Mouse (Mus musculus): Measurements from ENCODE around the gene Rpp38. TPM values are rescaled to one million over a fixed set of nuclear protein-coding genes. Genes with fewer than 3 reads are reported as not detected.

The Rpp38 gene
- polyA plus RNA-seq, 1 experiment, result 11.3 TPM

GRCm38 (mm10) chr2:3292170-3292569 lies 40.3 kb downstream of the Rpp38 start:
- Histone ChIP-seq H3K4me3 (no peak overlapping the region), H3K36me3 (ENCODE audit: control insufficient read depth, insufficient read depth) (no peaks in the 10 kb centered on the region), H3K4me2 (ENCODE audit: low read depth) (no peak overlapping the region), H3K27me3 (ENCODE audit: control insufficient read depth, insufficient read depth, insufficient read length) (no peaks in the 10 kb centered on the region), H3K79me2 (ENCODE audit: control insufficient read depth, insufficient read depth) (peaks cover 99% of the 10 kb centered on the region), H3ac (ENCODE audit: control insufficient read depth, insufficient read length) (no peak overlapping the region)
- no peak for TF ChIP-seq REST (IDR thresholded peaks at IDR 0.05; ENCODE audit: insufficient read depth, insufficient read length)
- TF ChIP-seq MYOG (IDR thresholded peaks at IDR 0.05; ENCODE audit: control insufficient read depth in 1 of 3, insufficient read depth in 1 of 3, insufficient read length in 2 of 3, low read depth in 2 of 3), result no peak
- no peak for TF ChIP-seq POLR2A (IDR thresholded peaks at IDR 0.05; ENCODE audit: insufficient read length, low read depth)
- no peak for TF ChIP-seq MAX (IDR thresholded peaks at IDR 0.05; ENCODE audit: low read depth)
- no peak for TF ChIP-seq SRF (IDR thresholded peaks at IDR 0.05; ENCODE audit: control insufficient read depth, insufficient read length, low read depth)
- TF ChIP-seq USF1 (IDR thresholded peaks at IDR 0.05; ENCODE audit: low read depth), result no peak
- TF ChIP-seq TCF12 (IDR thresholded peaks at IDR 0.05; ENCODE audit: insufficient read depth, poor library complexity, severe bottlenecking), result no peak
- TF ChIP-seq TCF3 (IDR thresholded peaks at IDR 0.05; ENCODE audit: insufficient read length, low read depth), result no peak
- TF ChIP-seq CEBPB (IDR thresholded peaks at IDR 0.05; ENCODE audit: insufficient read depth, poor library complexity, severe bottlenecking), result no peak
- no peak for TF ChIP-seq POLR2AphosphoS2 (IDR thresholded peaks at IDR 0.05; ENCODE audit: insufficient read length, low read depth)
- no peak for TF ChIP-seq E2F4 (IDR thresholded peaks at IDR 0.05; ENCODE audit: insufficient read depth)
- no peak for TF ChIP-seq MYOD1 (IDR thresholded peaks at IDR 0.05; ENCODE audit: control insufficient read depth in 1 of 3, insufficient read length in 2 of 3, low read depth in 2 of 3)

- Histone ChIP-seq H3K27me3 (ENCODE audit: control insufficient read depth, insufficient read depth, insufficient read length) (no peaks in the 10 kb centered on the region), H3K79me2 (ENCODE audit: control insufficient read depth, insufficient read depth) (peaks cover 97% of the 10 kb centered on the region), H3K4me3 (no peak overlapping the region), H3K36me3 (ENCODE audit: control insufficient read depth, insufficient read depth) (no peaks in the 10 kb centered on the region), H3K4me2 (ENCODE audit: low read depth) (no peak overlapping the region), H3ac (ENCODE audit: control insufficient read depth, insufficient read length) (no peak overlapping the region)
- TF ChIP-seq MYOG (IDR thresholded peaks at IDR 0.05; ENCODE audit: control insufficient read depth in 1 of 3, insufficient read depth in 1 of 3, insufficient read length in 2 of 3, low read depth in 2 of 3), result no peak
- TF ChIP-seq SRF (IDR thresholded peaks at IDR 0.05; ENCODE audit: control insufficient read depth, insufficient read length, low read depth), result no peak
- no peak for TF ChIP-seq POLR2A (IDR thresholded peaks at IDR 0.05; ENCODE audit: insufficient read length, low read depth)
- no peak for TF ChIP-seq MAX (IDR thresholded peaks at IDR 0.05; ENCODE audit: low read depth)
- TF ChIP-seq E2F4 (IDR thresholded peaks at IDR 0.05; ENCODE audit: insufficient read depth), result no peak
- no peak for TF ChIP-seq TCF3 (IDR thresholded peaks at IDR 0.05; ENCODE audit: insufficient read length, low read depth)
These were observed 42.9 kb downstream of the Rpp38 start for GRCm38 (mm10) chr2:3289581-3289980.

GRCm38 (mm10) chr2:3286243-3286642 lies 46.2 kb downstream of the Rpp38 start:
- no peak overlapping the region for H3ac ChIP-seq (ENCODE audit: control insufficient read depth, insufficient read length)
- H3K27me3 ChIP-seq (ENCODE audit: control insufficient read depth, insufficient read depth, insufficient read length), result no peaks in the 10 kb centered on the region
- peaks cover 63% of the 10 kb centered on the region for H3K79me2 ChIP-seq (ENCODE audit: control insufficient read depth, insufficient read depth)
- no peak overlapping the region for H3K4me2 ChIP-seq (ENCODE audit: low read depth)
- H3K36me3 ChIP-seq (ENCODE audit: control insufficient read depth, insufficient read depth), result no peaks in the 10 kb centered on the region
- TF ChIP-seq SRF (IDR thresholded peaks at IDR 0.05; ENCODE audit: control insufficient read depth, insufficient read length, low read depth) (no peak), REST (IDR thresholded peaks at IDR 0.05; ENCODE audit: insufficient read depth, insufficient read length) (no peak), MAX (IDR thresholded peaks at IDR 0.05; ENCODE audit: low read depth) (no peak), MYOD1 (IDR thresholded peaks at IDR 0.05; ENCODE audit: control insufficient read depth in 1 of 3, insufficient read length in 2 of 3, low read depth in 2 of 3) (no peak), TCF12 (IDR thresholded peaks at IDR 0.05; ENCODE audit: insufficient read depth, poor library complexity, severe bottlenecking) (no peak), E2F4 (IDR thresholded peaks at IDR 0.05; ENCODE audit: insufficient read depth) (no peak), POLR2AphosphoS2 (IDR thresholded peaks at IDR 0.05; ENCODE audit: insufficient read length, low read depth) (no peak), USF1 (IDR thresholded peaks at IDR 0.05; ENCODE audit: low read depth) (no peak), POLR2A (IDR thresholded peaks at IDR 0.05; ENCODE audit: insufficient read length, low read depth) (no peak), MYOG (IDR thresholded peaks at IDR 0.05; ENCODE audit: control insufficient read depth in 1 of 3, insufficient read depth in 1 of 3, insufficient read length in 2 of 3, low read depth in 2 of 3) (no peak), CEBPB (IDR thresholded peaks at IDR 0.05; ENCODE audit: insufficient read depth, poor library complexity, severe bottlenecking) (no peak), TCF3 (IDR thresholded peaks at IDR 0.05; ENCODE audit: insufficient read length, low read depth) (no peak)
- H3K4me3 ChIP-seq, result peak overlapping the region; percentile 79

- Histone ChIP-seq H3K36me3 (ENCODE audit: control insufficient read depth, insufficient read depth) (no peaks in the 10 kb centered on the region), H3ac (ENCODE audit: control insufficient read depth, insufficient read length) (no peak overlapping the region), H3K4me3 (peak overlapping the region; percentile 79), H3K79me2 (ENCODE audit: control insufficient read depth, insufficient read depth) (peaks cover 58% of the 10 kb centered on the region), H3K27me3 (ENCODE audit: control insufficient read depth, insufficient read depth, insufficient read length) (no peaks in the 10 kb centered on the region), H3K4me2 (ENCODE audit: low read depth) (peak overlapping the region; percentile 84)
- TF ChIP-seq MAX (IDR thresholded peaks at IDR 0.05; ENCODE audit: low read depth) (no peak), REST (IDR thresholded peaks at IDR 0.05; ENCODE audit: insufficient read depth, insufficient read length) (no peak), SRF (IDR thresholded peaks at IDR 0.05; ENCODE audit: control insufficient read depth, insufficient read length, low read depth) (no peak), POLR2A (IDR thresholded peaks at IDR 0.05; ENCODE audit: insufficient read length, low read depth) (no peak), POLR2AphosphoS2 (IDR thresholded peaks at IDR 0.05; ENCODE audit: insufficient read length, low read depth) (no peak), MYOD1 (IDR thresholded peaks at IDR 0.05; ENCODE audit: control insufficient read depth in 1 of 3, insufficient read length in 2 of 3, low read depth in 2 of 3) (no peak), TCF12 (IDR thresholded peaks at IDR 0.05; ENCODE audit: insufficient read depth, poor library complexity, severe bottlenecking) (no peak), E2F4 (IDR thresholded peaks at IDR 0.05; ENCODE audit: insufficient read depth) (no peak)
These were observed 46.7 kb downstream of the Rpp38 start for GRCm38 (mm10) chr2:3285709-3286108.

- H3ac ChIP-seq (ENCODE audit: control insufficient read depth, insufficient read length), result peak overlapping the region; percentile 50
- H3K4me2 ChIP-seq (ENCODE audit: low read depth), result peak overlapping the region; percentile 84
These were observed 47.3 kb downstream of the Rpp38 start for GRCm38 (mm10) chr2:3285181-3285530.

More at GRCm38 (mm10) chr2:3285181-3285530, 47.3 kb downstream of the Rpp38 start:
- TF ChIP-seq MAX (IDR thresholded peaks at IDR 0.05; ENCODE audit: low read depth) (no peak), POLR2A (IDR thresholded peaks at IDR 0.05; ENCODE audit: insufficient read length, low read depth) (no peak), MYOD1 (IDR thresholded peaks at IDR 0.05; ENCODE audit: control insufficient read depth in 1 of 3, insufficient read length in 2 of 3, low read depth in 2 of 3) (no peak), TCF3 (IDR thresholded peaks at IDR 0.05; ENCODE audit: insufficient read length, low read depth) (no peak), MYOG (IDR thresholded peaks at IDR 0.05; ENCODE audit: control insufficient read depth in 1 of 3, insufficient read depth in 1 of 3, insufficient read length in 2 of 3, low read depth in 2 of 3) (no peak), E2F4 (IDR thresholded peaks at IDR 0.05; ENCODE audit: insufficient read depth) (no peak), USF1 (IDR thresholded peaks at IDR 0.05; ENCODE audit: low read depth) (no peak), POLR2AphosphoS2 (IDR thresholded peaks at IDR 0.05; ENCODE audit: insufficient read length, low read depth) (no peak), CEBPB (IDR thresholded peaks at IDR 0.05; ENCODE audit: insufficient read depth, poor library complexity, severe bottlenecking) (no peak), REST (IDR thresholded peaks at IDR 0.05; ENCODE audit: insufficient read depth, insufficient read length) (no peak)
- no peaks in the 10 kb centered on the region for H3K36me3 ChIP-seq (ENCODE audit: control insufficient read depth, insufficient read depth)
- peak overlapping the region; percentile 79 for H3K4me3 ChIP-seq
- H3K79me2 ChIP-seq (ENCODE audit: control insufficient read depth, insufficient read depth), result peaks cover 53% of the 10 kb centered on the region
- H3K27me3 ChIP-seq (ENCODE audit: control insufficient read depth, insufficient read depth, insufficient read length), result no peaks in the 10 kb centered on the region

All from myocyte (in vitro differentiated cells).